In the genomic region with DNA sequence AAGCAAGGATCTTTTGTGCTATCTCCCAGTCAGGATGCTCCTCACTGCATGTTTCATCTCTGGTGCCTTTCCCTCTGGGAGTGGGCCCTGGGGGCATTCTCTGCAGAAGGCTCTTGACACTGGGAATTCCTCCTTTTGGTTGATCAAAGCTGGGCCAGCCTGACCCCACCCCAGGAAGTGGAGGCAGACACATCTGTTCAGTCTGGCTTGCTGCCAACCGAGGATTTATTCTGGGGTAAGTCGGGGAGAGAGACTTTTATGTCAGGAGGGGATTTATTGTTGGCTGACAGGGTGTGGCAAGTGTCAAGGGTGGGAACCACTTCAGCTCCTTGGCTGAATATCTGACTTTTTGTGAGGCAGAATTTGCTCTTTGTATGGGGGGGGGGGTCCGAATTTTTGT, we compare ENCODE assay signal across 10 mouse cellular contexts.
A peak's percentile ranks its signal among the peaks of the same experiment; 100 is the strongest.
DNase-seq lines count a peak whose midpoint lies in the region; ATAC-seq and TF ChIP-seq lines count a peak whose summit lies in the region.
"Had no signal": no experiment of that assay in that cellular context is flagged by ENCODE, and none has a peak within 500 bp of the region (broad histone marks: within the 10 kb centered on the region; RNA-seq: fewer than 3 reads in every experiment).

No protein-coding gene starts in this region.

- 42% methylated on average over 3 of the region's 3 CpGs for whole genome bisulfite sequencing in hindbrain, embryonic 10.5 days
- 40% methylated on average over 3 of the region's 3 CpGs for WGBS in hindbrain, embryonic 13.5 days
- WGBS in hindbrain, postnatal 0 days: 19% methylated on average over 3 of the region's 3 CpGs

- H3K4me1 ChIP-seq in hindbrain, embryonic 10.5 days (replicated peaks): peaks cover 6% of the 10 kb centered on the region; the same call in 1 of the 2 replicates
- H3K4me1 ChIP-seq in hindbrain, embryonic 13.5 days (replicated peaks): peaks cover 6% of the 10 kb centered on the region; the same call in 1 of the 2 replicates
- no peaks in the 10 kb centered on the region for H3K4me1 ChIP-seq in hindbrain, postnatal 0 days (ENCODE audit: insufficient read depth, low read length)

- no peak overlapping the region for H3K4me2 ChIP-seq in hindbrain, embryonic 13.5 days
- no peak overlapping the region for H3K4me2 ChIP-seq in hindbrain, postnatal 0 days (ENCODE audit: low read depth, low read length)

- no peak for ATAC-seq in hindbrain, embryonic 13.5 days (ENCODE audit: low FRiP score)
- ATAC-seq in hindbrain, postnatal 0 days: no peak
- ATAC-seq in megakaryocyte, adult 5-6 weeks (ENCODE audit: poor library complexity, severe bottlenecking): no peak
- ATAC-seq: Patski had no signal

- no peaks in the 10 kb centered on the region for H3K9me3 ChIP-seq in hindbrain, embryonic 10.5 days
- H3K9me3 ChIP-seq in hindbrain, embryonic 13.5 days: no peaks in the 10 kb centered on the region
- no peaks in the 10 kb centered on the region for H3K9me3 ChIP-seq in hindbrain, postnatal 0 days (ENCODE audit: low read length)

- H3K27me3 ChIP-seq in hindbrain, embryonic 10.5 days (ENCODE audit: insufficient read depth, poor library complexity, severe bottlenecking): no peaks in the 10 kb centered on the region
- no peaks in the 10 kb centered on the region for H3K27me3 ChIP-seq in hindbrain, embryonic 13.5 days
- no peaks in the 10 kb centered on the region for H3K27me3 ChIP-seq in hindbrain, postnatal 0 days (ENCODE audit: insufficient read depth, low read length)
- H3K27me3 ChIP-seq: Patski had no signal

- no peak overlapping the region for H3K27ac ChIP-seq in hindbrain, embryonic 10.5 days
- H3K27ac ChIP-seq in hindbrain, embryonic 13.5 days: no peak overlapping the region
- no peak overlapping the region for H3K27ac ChIP-seq in hindbrain, postnatal 0 days
- H3K27ac ChIP-seq: liver, embryonic 14.5 days had no signal

- peak; percentile 41 for DNase-seq in hindbrain, embryonic 10.5 days (ENCODE audit: low spot score)
- peak; percentile 34 to 68 for DNase-seq in urinary bladder, postnatal 4 days (ENCODE audit: low spot score in 2 of 2)
- DNase-seq in urinary bladder, adult 2 months (ENCODE audit: low spot score): no peak
- DNase-seq in hindbrain, postnatal 0 days (ENCODE audit: low spot score): peak; percentile 55
- peak; percentile 20 for DNase-seq in retina, postnatal 7 days (ENCODE audit: low read depth, low spot score)
- no peak for DNase-seq in layer of hippocampus, adult 18-20 months (ENCODE audit: low spot score in 2 of 2)

- H3K36me3 ChIP-seq in hindbrain, embryonic 10.5 days: no peaks in the 10 kb centered on the region
- H3K36me3 ChIP-seq in hindbrain, embryonic 13.5 days: no peaks in the 10 kb centered on the region
- H3K36me3 ChIP-seq in hindbrain, postnatal 0 days (ENCODE audit: insufficient read depth, low read length): no peaks in the 10 kb centered on the region

- no peak overlapping the region for H3K4me3 ChIP-seq in hindbrain, embryonic 10.5 days
- no peak overlapping the region for H3K4me3 ChIP-seq in hindbrain, embryonic 13.5 days
- H3K4me3 ChIP-seq in hindbrain, postnatal 0 days (ENCODE audit: low read length): no peak overlapping the region

- no peak overlapping the region for H3K9ac ChIP-seq in hindbrain, embryonic 13.5 days
- H3K9ac ChIP-seq in hindbrain, postnatal 0 days (replicated peaks; ENCODE audit: low read length): no peak overlapping the region
- H3K9ac ChIP-seq: liver, embryonic 14.5 days had no signal

- TF ChIP-seq CTCF in hindbrain, postnatal 0 days (IDR thresholded peaks at IDR 0.05; ENCODE audit: low read depth): no peak

Comparison
In these comparisons a context has a peak if more than half of its experiments do, and no peak if none do; other contexts are left out.
1. DNase-seq: peak in hindbrain, embryonic 10.5 days (single experiment), urinary bladder, postnatal 4 days (2 of 2), hindbrain, postnatal 0 days (single experiment) and retina, postnatal 7 days (single experiment); none in urinary bladder, adult 2 months (single experiment) and layer of hippocampus, adult 18-20 months (0 of 2).